Mouse (Mus musculus) heart, embryonic 14.5 days (tissue): ENCODE results near the gene Prkcb. TPM values are rescaled to one million over a fixed set of nuclear protein-coding genes. Genes with fewer than 3 reads are reported as not detected.

Source experiments
- ATAC-seq: fragments of 200-750 bp; cut with Nextera tagmentation; 2 replicates; pipeline ENCODE4 v1.8.0; 2017; ENCODE audit warnings: low read depth, moderate TSS enrichment; ENCODE audit not compliant: insufficient number of reproducible peaks, insufficient read depth, low FRiP score
- H3K27ac ChIP-seq, 2 experiments: fragments of 200-500 bp in 1 of 2; fragments of 300-500 bp in 1 of 2; sonication (generic) in 1 of 2; replicated peaks in 1 of 2; 2 replicates each; pipeline ENCODE4 v1.5.1; 2012 to 2014; ENCODE audit warnings: low read depth in 2 of 2, low read length in 2 of 2, control low read depth in 1 of 2, mild to moderate bottlenecking in 1 of 2, mixed read lengths in 1 of 2; ENCODE audit not compliant: control insufficient read depth in 1 of 2, insufficient read depth in 1 of 2
- H3K27me3 ChIP-seq: fragments of 300-500 bp; sonication (generic); 2 replicates; pipeline ENCODE4 v1.6.1; 2014; ENCODE audit warnings: mild to moderate bottlenecking, low read length, control low read depth; ENCODE audit not compliant: control insufficient read depth, insufficient read depth
- H3K36me3 ChIP-seq: fragments of 300-500 bp; sonication (generic); 2 replicates; pipeline ENCODE4 v1.6.1; 2014; ENCODE audit warnings: mild to moderate bottlenecking, control low read depth, low read length, mixed read lengths; ENCODE audit not compliant: control insufficient read depth, insufficient read depth
- H3K4me1 ChIP-seq, 2 experiments: fragments of 200-500 bp in 1 of 2; fragments of 300-500 bp in 1 of 2; sonication (generic) in 1 of 2; 2 replicates each; pipeline ENCODE4 v1.6.1; 2012 to 2014; ENCODE audit warnings: low read length in 2 of 2, control low read depth in 1 of 2, mixed read lengths in 1 of 2; ENCODE audit not compliant: control insufficient read depth in 2 of 2, insufficient read depth in 2 of 2
- H3K4me2 ChIP-seq: fragments of 300-500 bp; sonication (generic); 2 replicates; pipeline ENCODE4 v1.6.1; 2014; ENCODE audit warnings: mild to moderate bottlenecking, low read length
- H3K4me3 ChIP-seq, 2 experiments: fragments of 200-500 bp in 1 of 2; fragments of 300-500 bp in 1 of 2; sonication (generic) in 1 of 2; 2 replicates each; pipeline ENCODE4 v1.5.1; 2012 to 2014; ENCODE audit warnings: low read length in 2 of 2, mild to moderate bottlenecking in 2 of 2, control low read depth in 1 of 2, low read depth in 1 of 2, moderate library complexity in 1 of 2; ENCODE audit not compliant: control insufficient read depth in 1 of 2, insufficient read depth in 1 of 2
- H3K9ac ChIP-seq: fragments of 300-500 bp; sonication (generic); 2 replicates; pipeline ENCODE4 v1.6.1; 2014; ENCODE audit warnings: mild to moderate bottlenecking, low read length
- H3K9me3 ChIP-seq: fragments of 300-500 bp; sonication (generic); 2 replicates; pipeline ENCODE4 v1.6.1; 2016; ENCODE audit warnings: low read length, control low read depth; ENCODE audit not compliant: control insufficient read depth
- WGBS: fragments of 180-500 bp; shearing (Covaris S2); extraction: QIAGEN DNeasy Blood & Tissue Kit; methylation state at CpG from one replicate; pipeline ENCODE4 v1.1.7; 2014; 5-methylcytosine and 5-hydroxymethylcytosine counted together
- polyA plus RNA-seq: library from polyadenylated mRNA; unstranded; fragments of >200 nt; fragmentation: Nextera tagmentation; extraction: Ambion mirVana; gene quantifications from 2 replicates; pipeline ENCODE4 v1.2.1, GENCODE M21; 2014

The Prkcb gene
- polyA plus RNA-seq, 1 experiment from 2014 or later = 6.7 TPM

DNA sequence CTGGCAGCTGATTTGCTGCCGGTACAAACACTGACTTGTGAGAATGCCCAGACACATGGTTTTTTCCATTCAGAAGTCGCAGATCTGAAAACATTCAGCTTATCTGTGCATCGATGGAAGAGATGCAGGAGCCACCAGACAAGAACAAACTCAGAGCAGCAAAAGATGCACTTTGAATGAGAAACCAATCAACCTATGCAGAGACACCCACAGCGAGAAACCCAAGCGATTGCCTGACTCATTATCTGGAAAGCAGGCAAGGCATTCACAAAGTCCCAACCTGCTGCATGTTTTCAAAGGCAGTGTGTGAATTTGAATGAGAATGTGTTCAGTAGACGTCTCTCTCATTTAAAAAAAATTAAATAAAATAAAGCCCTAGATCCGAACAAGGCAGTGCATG, 386.7 kb downstream of the Prkcb start:
- no peaks in the 10 kb centered on the region for H3K36me3 ChIP-seq
- ATAC-seq = no peak
- peaks cover 2 to 3% of the 10 kb centered on the region in 2 experiments; a peak in 2 of 4 replicates for H3K4me1 ChIP-seq
- H3K27me3 ChIP-seq = peaks cover 21% of the 10 kb centered on the region
- no peak overlapping the region for H3K4me3 ChIP-seq
- no peaks in the 10 kb centered on the region for H3K9me3 ChIP-seq
- H3K27ac ChIP-seq = no peak overlapping the region
- no peak overlapping the region for H3K9ac ChIP-seq
- 63% methylated on average over 7 of the region's 7 CpGs for WGBS
- H3K4me2 ChIP-seq = no peak overlapping the region

Other genes starting within 250 kb of the Prkcb start
- gene Ubfd1, start 221.6 kb upstream of the Prkcb start, polyA plus RNA-seq = 66.4 TPM in 2 replicates
- 39.3 and 41.9 TPM in 2 replicates for gene Ears2, start 221.5 kb upstream of the Prkcb start, polyA plus RNA-seq
- gene Ndufab1, start 186.9 kb upstream of the Prkcb start, polyA plus RNA-seq = 1,545 and 1,597 TPM in 2 replicates
- 7.6 and 7.7 TPM in 2 replicates for gene Palb2, start 155.8 kb upstream of the Prkcb start, polyA plus RNA-seq
- 73.3 and 74.6 TPM in 2 replicates for gene Dctn5, start 155.7 kb upstream of the Prkcb start, polyA plus RNA-seq
- 56.6 and 64.1 TPM in 2 replicates for gene Plk1, start 129.3 kb upstream of the Prkcb start, polyA plus RNA-seq
- gene Ern2, start 102.5 kb upstream of the Prkcb start, polyA plus RNA-seq = not detected in 2 replicates
- gene Chp2, start 69.3 kb upstream of the Prkcb start, polyA plus RNA-seq = 0.23 and 1.00 TPM in 2 replicates